In genomic region chr11:88820742-88821576, GRCm38 (mm10) we compare ENCODE assay signal across 8 mouse cellular contexts. TPM values are rescaled to one million over a fixed set of nuclear protein-coding genes. Genes with fewer than 3 reads are reported as not detected.
DNase-seq lines count a peak whose midpoint lies in the region; ATAC-seq and TF ChIP-seq lines count a peak whose summit lies in the region.

No protein-coding gene starts in this region.

- peaks cover 28% of the 10 kb centered on the region for H3K4me1 ChIP-seq in forebrain, embryonic 12.5 days
- peaks cover 17% of the 10 kb centered on the region; the same call in 1 of the 2 replicates for H3K4me1 ChIP-seq in hindbrain, postnatal 0 days (ENCODE audit: insufficient read depth, low read length)

- intact Hi-C loops in gastrocnemius, adult 2 months (cut with DNase I), result loop anchor here (5.0 to 10.0 kb wide), 4 partner anchors 94 to 846 kb away; no protein-coding TSS in a partner anchor

- peak; percentile 66 for ATAC-seq in forebrain, embryonic 12.5 days (ENCODE audit: low FRiP score)
- ATAC-seq in hindbrain, postnatal 0 days, result peak; percentile 74
- no peak for ATAC-seq in megakaryocyte, adult 5-6 weeks (ENCODE audit: poor library complexity, severe bottlenecking)

- no peak for DNase-seq in gastrocnemius, adult 2 months
- DNase-seq in gastrocnemius, adult 18-20 months (ENCODE audit: low spot score), result no peak
- DNase-seq in hindbrain, postnatal 0 days (ENCODE audit: low spot score), result peak; percentile 63
- peak; percentile 68 to 84 for DNase-seq in lung, postnatal 4 days
- DNase-seq in layer of hippocampus, postnatal 36 days, result no peak
- DNase-seq in left cerebral cortex, adult 8-10 months (ENCODE audit: low spot score in 2 of 2), result no peak

- no peaks in the 10 kb centered on the region for H3K9me3 ChIP-seq in forebrain, embryonic 12.5 days
- H3K9me3 ChIP-seq in hindbrain, postnatal 0 days (ENCODE audit: low read length), result no peaks in the 10 kb centered on the region

- H3K27ac ChIP-seq in gastrocnemius, adult 2 months, result peak overlapping the region; percentile 8; the same call in 1 of the 2 replicates
- H3K27ac ChIP-seq in forebrain, embryonic 12.5 days, result peak overlapping the region; percentile 51
- peak overlapping the region; percentile 60 for H3K27ac ChIP-seq in hindbrain, postnatal 0 days

- H3K36me3 ChIP-seq in forebrain, embryonic 12.5 days (replicated peaks), result no peaks in the 10 kb centered on the region
- H3K36me3 ChIP-seq in hindbrain, postnatal 0 days (ENCODE audit: insufficient read depth, low read length), result no peaks in the 10 kb centered on the region

- 7% methylated on average over 24 of the region's 24 CpGs for WGBS in forebrain, embryonic 12.5 days
- WGBS in hindbrain, postnatal 0 days, result 11% methylated on average over 24 of the region's 24 CpGs

- peak overlapping the region; percentile 21; the same call in 1 of the 2 replicates for H3K4me3 ChIP-seq in gastrocnemius, adult 2 months
- no peak overlapping the region for H3K4me3 ChIP-seq in forebrain, embryonic 12.5 days (replicated peaks)
- H3K4me3 ChIP-seq in hindbrain, postnatal 0 days (ENCODE audit: low read length), result 0 out of 2 replicates have a peak overlapping the region, but pooled peaks have one; percentile 4

- peak overlapping the region; percentile 26 for H3K4me2 ChIP-seq in forebrain, embryonic 12.5 days
- peak overlapping the region; percentile 37 for H3K4me2 ChIP-seq in hindbrain, postnatal 0 days (ENCODE audit: low read depth, low read length)

- peaks cover 16% of the 10 kb centered on the region for H3K27me3 ChIP-seq in forebrain, embryonic 12.5 days
- no peaks in the 10 kb centered on the region for H3K27me3 ChIP-seq in hindbrain, postnatal 0 days (ENCODE audit: insufficient read depth, low read length)

- no peak for TF ChIP-seq CTCF in gastrocnemius, adult 2 months (IDR thresholded peaks at IDR 0.05)
- 0 out of 2 replicates have a peak, but pooled peaks have one; percentile 13 for TF ChIP-seq CTCF in hindbrain, postnatal 0 days (IDR thresholded peaks at IDR 0.05; ENCODE audit: low read depth)

- H3K9ac ChIP-seq in forebrain, embryonic 12.5 days, result no peak overlapping the region
- 0 out of 2 replicates have a peak overlapping the region, but pooled peaks have one; percentile 17 for H3K9ac ChIP-seq in hindbrain, postnatal 0 days (replicated peaks; ENCODE audit: low read length)

RNA-seq across cellular contexts. Expression of gene Akap1, which starts 43.4 kb away (rescaled TPM):
- total RNA-seq in gastrocnemius, adult 2 months (2021), result 10 to 100 TPM; 62.5 to 93.2 TPM
- 10 to 100 TPM; 54.5 to 82.7 TPM for total RNA-seq in gastrocnemius, adult 18-20 months (2021)
- 20.9 and 23.3 TPM in 2 replicates for polyA plus RNA-seq in forebrain, embryonic 12.5 days (2016; fragmentation: Nextera tagmentation; extraction: Ambion mirVana)
- total RNA-seq in hindbrain, postnatal 0 days (2014; rRNA removed), result 38.7 and 51.5 TPM in 2 replicates
- polyA plus RNA-seq in hindbrain, postnatal 0 days (2015; fragmentation: Nextera tagmentation; extraction: Ambion mirVana), result 19.5 and 20.8 TPM in 2 replicates
- total RNA-seq in megakaryocyte, adult 5-6 weeks (2015), result 1.8 and 2.1 TPM in 2 replicates
- 2.3 and 6.6 TPM in 2 replicates for total RNA-seq in megakaryocyte, adult 5-6 weeks (2017)
- total RNA-seq in layer of hippocampus, postnatal 36 days (2021), result 10 to 100 TPM; 38.1 to 40.0 TPM
- total RNA-seq in left cerebral cortex, adult 8-10 months (2022), result 10 to 100 TPM; 41.6 to 46.5 (median 43.0) TPM

Comparison
In these comparisons a context has a peak if more than half of its experiments do, and no peak if none do; other contexts are left out.
1. DNase-seq: peak in hindbrain, postnatal 0 days (single experiment) and lung, postnatal 4 days (2 of 2); none in gastrocnemius, adult 2 months (single experiment), gastrocnemius, adult 18-20 months (single experiment), layer of hippocampus, postnatal 36 days (0 of 2) and left cerebral cortex, adult 8-10 months (0 of 2).
2. H3K27ac ChIP-seq: peak in every context shown above with its lines; median percentile 60 in hindbrain, postnatal 0 days; 51 in forebrain, embryonic 12.5 days; 8 in gastrocnemius, adult 2 months.